ENCODE assay signal across 9 mouse cellular contexts in genomic region chr4:54918276-54918675, GRCm38 (mm10).
"Had no signal": no experiment of that assay in that cellular context is flagged by ENCODE, and none has a peak within 500 bp of the region (broad histone marks: within the 10 kb centered on the region; RNA-seq: fewer than 3 reads in every experiment).

No protein-coding gene starts in this region.

- DNase-seq: kidney, postnatal 10 days; kidney, postnatal 36 days; layer of hippocampus, postnatal 36 days; left cerebral cortex, postnatal 4 days; liver, postnatal 0 days; lung, embryonic 14.5 days; thymus, adult 2 months; thymus, postnatal 14 days; thymus, postnatal 4 days had no signal
